Mouse (Mus musculus) limb, embryonic 13.5 days (tissue): ENCODE data around the gene Nol7. TPM values are rescaled to one million over a fixed set of nuclear protein-coding genes. Genes with fewer than 3 reads are reported as not detected.

ENCODE experiments used
- ATAC-seq: fragments of 200-750 bp; cut with Nextera tagmentation; 2 replicates; pipeline ENCODE4 v1.8.0; 2017; ENCODE audit warnings: low read depth, moderate number of reproducible peaks, moderate TSS enrichment; ENCODE audit not compliant: low FRiP score
- H3K27ac ChIP-seq: fragments of 300-500 bp; sonication (generic); 2 replicates; pipeline ENCODE4 v1.5.1; 2015; ENCODE audit warnings: inconsistent platforms, mild to moderate bottlenecking, moderate library complexity
- H3K27me3 ChIP-seq: fragments of 300-500 bp; sonication (generic); 2 replicates; pipeline ENCODE4 v1.6.1; 2015; ENCODE audit warnings: mild to moderate bottlenecking, inconsistent platforms
- H3K36me3 ChIP-seq: fragments of 300-500 bp; sonication (generic); 2 replicates; pipeline ENCODE4 v1.6.1; 2015; ENCODE audit warnings: inconsistent platforms, mild to moderate bottlenecking, moderate library complexity
- H3K4me1 ChIP-seq: fragments of 300-500 bp; sonication (generic); 2 replicates; pipeline ENCODE4 v1.6.1; 2015; ENCODE audit warnings: inconsistent platforms
- H3K4me2 ChIP-seq: fragments of 300-500 bp; sonication (generic); replicated peaks from 2 replicates; pipeline ENCODE4 v1.6.1; 2015; ENCODE audit warnings: inconsistent platforms, mild to moderate bottlenecking, moderate library complexity
- H3K4me3 ChIP-seq: fragments of 300-500 bp; sonication (generic); 2 replicates; pipeline ENCODE4 v1.5.1; 2015; ENCODE audit warnings: moderate library complexity, mild to moderate bottlenecking, inconsistent platforms
- H3K9ac ChIP-seq: fragments of 300-500 bp; sonication (generic); 2 replicates; pipeline ENCODE4 v1.6.1; 2015; ENCODE audit warnings: mild to moderate bottlenecking, inconsistent platforms
- H3K9me3 ChIP-seq: fragments of 300-500 bp; sonication (generic); 2 replicates; pipeline ENCODE4 v1.6.1; 2016; ENCODE audit warnings: inconsistent platforms
- WGBS: fragments of 180-500 bp; shearing (Covaris S2); methylation state at CpG from one replicate; pipeline ENCODE4 v1.1.7; 2015; 5-methylcytosine and 5-hydroxymethylcytosine counted together
- polyA plus RNA-seq: library from polyadenylated mRNA; unstranded; fragments of >200 nt; fragmentation: Nextera tagmentation; extraction: Ambion mirVana; gene quantifications from 2 replicates; pipeline ENCODE4 v1.2.1, GENCODE M21; 2015

Nol7 gene
- polyA plus RNA-seq, 1 experiment from 2014 or later = 148 TPM

- Histone ChIP-seq H3K4me1 (no peaks in the 10 kb centered on the region), H3K9ac (no peak overlapping the region), H3K27me3 (no peaks in the 10 kb centered on the region), H3K27ac (no peak overlapping the region), H3K4me2 (no peak overlapping the region), H3K36me3 (peaks cover 55% of the 10 kb centered on the region), H3K4me3 (no peak overlapping the region), H3K9me3 (no peaks in the 10 kb centered on the region)
- no peak for ATAC-seq
- 91% methylated on average over 1 of the region's 1 CpGs for WGBS
Observed at GRCm38 (mm10) chr13:43372892-43373291, 25.3 kb upstream of the Nol7 start.

GRCm38 (mm10) chr13:43374205-43374604 lies 24.0 kb upstream of the Nol7 start:
- no peak overlapping the region for H3K9ac ChIP-seq

GRCm38 (mm10) chr13:43374918-43375432 lies 23.2 kb upstream of the Nol7 start:
- Histone ChIP-seq H3K4me2 (no peak overlapping the region), H3K27ac (no peak overlapping the region), H3K9ac (no peak overlapping the region), H3K27me3 (no peaks in the 10 kb centered on the region), H3K9me3 (no peaks in the 10 kb centered on the region), H3K4me1 (no peaks in the 10 kb centered on the region), H3K4me3 (no peak overlapping the region), H3K36me3 (peaks cover 69% of the 10 kb centered on the region)
- 66% methylated on average over 2 of the region's 2 CpGs for WGBS
- ATAC-seq = no peak

More at GRCm38 (mm10) chr13:43374205-43374604, 24.0 kb upstream of the Nol7 start:
- Histone ChIP-seq H3K27ac (no peak overlapping the region), H3K27me3 (no peaks in the 10 kb centered on the region), H3K36me3 (peaks cover 67% of the 10 kb centered on the region), H3K9me3 (no peaks in the 10 kb centered on the region), H3K4me2 (no peak overlapping the region), H3K4me1 (no peaks in the 10 kb centered on the region), H3K4me3 (no peak overlapping the region)
- 88% methylated on average over 10 of the region's 10 CpGs for WGBS
- ATAC-seq = no peak

GRCm38 (mm10) chr13:43379989-43380388 lies 18.2 kb upstream of the Nol7 start:
- H3K4me2 ChIP-seq = no peak overlapping the region
- no peaks in the 10 kb centered on the region for H3K9me3 ChIP-seq
- H3K9ac ChIP-seq = no peak overlapping the region
- WGBS = 83% methylated on average over 3 of the region's 3 CpGs
- peaks cover 61% of the 10 kb centered on the region for H3K36me3 ChIP-seq
- H3K27me3 ChIP-seq = no peaks in the 10 kb centered on the region
- H3K4me1 ChIP-seq = no peaks in the 10 kb centered on the region
- H3K4me3 ChIP-seq = no peak overlapping the region
- ATAC-seq = no peak
- no peak overlapping the region for H3K27ac ChIP-seq

GRCm38 (mm10) chr13:43385321-43385720 lies 12.9 kb upstream of the Nol7 start:
- ATAC-seq = no peak
- 92% methylated on average over 10 of the region's 10 CpGs for WGBS

GRCm38 (mm10) chr13:43397700-43398296 lies 392 bp upstream of the Nol7 start:
- H3K9ac ChIP-seq = no peak overlapping the region
- H3K36me3 ChIP-seq = peaks cover 52% of the 10 kb centered on the region
- no peaks in the 10 kb centered on the region for H3K27me3 ChIP-seq
- 54% methylated on average over 14 of the region's 17 CpGs for WGBS
- H3K4me3 ChIP-seq = peak overlapping the region; percentile 75
- ATAC-seq = peak; percentile 53
- peaks cover 7% of the 10 kb centered on the region; the same call in 1 of the 2 replicates for H3K9me3 ChIP-seq
- H3K27ac ChIP-seq = no peak overlapping the region
- H3K4me2 ChIP-seq = peak overlapping the region; percentile 69
- H3K4me1 ChIP-seq = peaks cover 13% of the 10 kb centered on the region

More at GRCm38 (mm10) chr13:43385321-43385720, 12.9 kb upstream of the Nol7 start:
- Histone ChIP-seq H3K4me1 (no peaks in the 10 kb centered on the region), H3K9me3 (no peaks in the 10 kb centered on the region), H3K4me3 (no peak overlapping the region), H3K27ac (no peak overlapping the region), H3K4me2 (no peak overlapping the region), H3K9ac (no peak overlapping the region), H3K36me3 (peaks cover 43% of the 10 kb centered on the region), H3K27me3 (no peaks in the 10 kb centered on the region)

- Histone ChIP-seq H3K4me2 (peak overlapping the region; percentile 69), H3K27ac (no peak overlapping the region), H3K4me3 (peak overlapping the region; percentile 75), H3K4me1 (peaks cover 13% of the 10 kb centered on the region), H3K27me3 (no peaks in the 10 kb centered on the region), H3K9me3 (0 out of 2 replicates have a peak, but pooled peaks cover under 1% of the 10 kb centered on the region), H3K9ac (no peak overlapping the region; the same call in 1 of the 2 replicates), H3K36me3 (peaks cover 57% of the 10 kb centered on the region)
- 86% methylated on average over 5 of the region's 5 CpGs for WGBS
- ATAC-seq = no peak
Observed at GRCm38 (mm10) chr13:43399576-43399975, 1.4 kb downstream of the Nol7 start.

- WGBS = 87% methylated on average over 7 of the region's 7 CpGs
- H3K4me2 ChIP-seq = no peak overlapping the region
- H3K4me3 ChIP-seq = no peak overlapping the region
- no peak overlapping the region for H3K9ac ChIP-seq
- no peaks in the 10 kb centered on the region for H3K4me1 ChIP-seq
- H3K9me3 ChIP-seq = no peaks in the 10 kb centered on the region
- H3K27me3 ChIP-seq = no peaks in the 10 kb centered on the region
- no peak for ATAC-seq
- H3K36me3 ChIP-seq = peaks cover 67% of the 10 kb centered on the region
- no peak overlapping the region for H3K27ac ChIP-seq
Observed at GRCm38 (mm10) chr13:43412311-43412710, 14.1 kb downstream of the Nol7 start.

- Histone ChIP-seq H3K9ac (no peak overlapping the region), H3K27ac (no peak overlapping the region), H3K9me3 (no peaks in the 10 kb centered on the region), H3K4me3 (no peak overlapping the region), H3K4me2 (no peak overlapping the region), H3K4me1 (no peaks in the 10 kb centered on the region), H3K27me3 (no peaks in the 10 kb centered on the region), H3K36me3 (peaks cover 67% of the 10 kb centered on the region)
- 97% methylated on average over 2 of the region's 2 CpGs for WGBS
- no peak for ATAC-seq
Observed at GRCm38 (mm10) chr13:43413611-43414010, 15.4 kb downstream of the Nol7 start.

- Histone ChIP-seq H3K36me3 (peaks cover 77% of the 10 kb centered on the region), H3K4me3 (no peak overlapping the region)
- no peak for ATAC-seq
Observed at GRCm38 (mm10) chr13:43415249-43415648, 17.1 kb downstream of the Nol7 start.

GRCm38 (mm10) chr13:43428436-43428835 lies 30.2 kb downstream of the Nol7 start:
- H3K36me3 ChIP-seq = peaks cover 29% of the 10 kb centered on the region
- 78% methylated on average over 4 of the region's 4 CpGs for WGBS
- no peaks in the 10 kb centered on the region for H3K27me3 ChIP-seq

More at GRCm38 (mm10) chr13:43415249-43415648, 17.1 kb downstream of the Nol7 start:
- H3K4me2 ChIP-seq = no peak overlapping the region
- no peak overlapping the region for H3K27ac ChIP-seq
- WGBS = 89% methylated on average over 1 of the region's 1 CpGs
- H3K9me3 ChIP-seq = no peaks in the 10 kb centered on the region
- H3K9ac ChIP-seq = no peak overlapping the region
- H3K4me1 ChIP-seq = no peaks in the 10 kb centered on the region
- no peaks in the 10 kb centered on the region for H3K27me3 ChIP-seq

GRCm38 (mm10) chr13:43433395-43433794 lies 35.2 kb downstream of the Nol7 start:
- 86% methylated on average over 2 of the region's 2 CpGs for WGBS
- Histone ChIP-seq H3K9ac (no peak overlapping the region), H3K4me1 (no peaks in the 10 kb centered on the region), H3K36me3 (peaks cover 17% of the 10 kb centered on the region), H3K27ac (no peak overlapping the region), H3K27me3 (no peaks in the 10 kb centered on the region), H3K4me3 (no peak overlapping the region), H3K9me3 (no peaks in the 10 kb centered on the region), H3K4me2 (no peak overlapping the region)
- no peak for ATAC-seq

More at GRCm38 (mm10) chr13:43428436-43428835, 30.2 kb downstream of the Nol7 start:
- ATAC-seq = no peak
- H3K9ac ChIP-seq = no peak overlapping the region
- H3K9me3 ChIP-seq = no peaks in the 10 kb centered on the region
- H3K4me3 ChIP-seq = no peak overlapping the region
- no peak overlapping the region for H3K4me2 ChIP-seq
- no peaks in the 10 kb centered on the region for H3K4me1 ChIP-seq
- no peak overlapping the region for H3K27ac ChIP-seq

- ATAC-seq = no peak
- Histone ChIP-seq H3K4me1 (peaks cover 10% of the 10 kb centered on the region; the same call in 1 of the 2 replicates), H3K4me3 (no peak overlapping the region), H3K9ac (no peak overlapping the region), H3K9me3 (no peaks in the 10 kb centered on the region), H3K36me3 (no peaks in the 10 kb centered on the region), H3K27ac (no peak overlapping the region), H3K4me2 (no peak overlapping the region), H3K27me3 (no peaks in the 10 kb centered on the region)
- WGBS = 100% methylated on average over 1 of the region's 1 CpGs
Observed at GRCm38 (mm10) chr13:43440376-43440775, 42.2 kb downstream of the Nol7 start.
